8 mouse cellular contexts compared by ENCODE assay signal in genomic region chr5:113772450-113772895, GRCm38 (mm10). TPM values are rescaled to one million over a fixed set of nuclear protein-coding genes. Genes with fewer than 3 reads are reported as not detected.
DNase-seq lines count a peak whose midpoint lies in the region; ATAC-seq and TF ChIP-seq lines count a peak whose summit lies in the region.

Gene Sart3, minus strand, starts transcription at chr5:113772510.
Gene Iscu, plus strand, starts transcription at chr5:113772748.

- peak within 1 kb of the TSS; percentile 53 for H3K27ac ChIP-seq in ES-Bruce4 (ENCODE audit: insufficient read depth, low read length)
- peak within 1 kb of the TSS; percentile 98 for H3K27ac ChIP-seq in forebrain, embryonic 13.5 days
- peak within 1 kb of the TSS; percentile 92 for H3K27ac ChIP-seq in liver, postnatal 0 days (ENCODE audit: low read depth)
- H3K27ac ChIP-seq in neural tube, embryonic 14.5 days (ENCODE audit: low read depth, low read length): peak within 1 kb of the TSS; percentile 99

- H3K4me3 ChIP-seq in ES-Bruce4 (ENCODE audit: low read depth, low read length): peak within 1 kb of the TSS; percentile 100
- peak within 1 kb of the TSS; percentile 100 for H3K4me3 ChIP-seq in forebrain, embryonic 13.5 days
- H3K4me3 ChIP-seq in liver, postnatal 0 days (ENCODE audit: low read depth, low read length): peak within 1 kb of the TSS; percentile 88
- peak within 1 kb of the TSS; percentile 98 for H3K4me3 ChIP-seq in neural tube, embryonic 14.5 days (ENCODE audit: low read depth, low read length)

- TF ChIP-seq CTCF in ES-Bruce4 (IDR thresholded peaks at IDR 0.05; ENCODE audit: low read depth, low read length): no peak
- no peak for TF ChIP-seq CTCF in liver, postnatal 0 days (IDR thresholded peaks at IDR 0.05; ENCODE audit: low read depth)

- peak within 1 kb of the TSS; percentile 90 for H3K9ac ChIP-seq in ES-Bruce4 (ENCODE audit: low read depth, poor library complexity, severe bottlenecking)
- peak within 1 kb of the TSS; percentile 96 for H3K9ac ChIP-seq in forebrain, embryonic 13.5 days
- H3K9ac ChIP-seq in liver, postnatal 0 days (replicated peaks): peak within 1 kb of the TSS; percentile 93
- H3K9ac ChIP-seq in neural tube, embryonic 14.5 days (replicated peaks; ENCODE audit: low read depth, low read length): peak within 1 kb of the TSS; percentile 93

- H3K36me3 ChIP-seq in ES-Bruce4 (ENCODE audit: control insufficient read depth, insufficient read depth, low read length, poor library complexity, severe bottlenecking): peaks cover 8% of the 10 kb centered on the region; the same call in 1 of the 2 replicates
- peaks cover 49% of the 10 kb centered on the region for H3K36me3 ChIP-seq in forebrain, embryonic 13.5 days (ENCODE audit: poor library complexity, severe bottlenecking)
- peaks cover 31% of the 10 kb centered on the region for H3K36me3 ChIP-seq in liver, postnatal 0 days (replicated peaks; ENCODE audit: insufficient read depth, low read length)
- peaks cover 21% of the 10 kb centered on the region for H3K36me3 ChIP-seq in neural tube, embryonic 14.5 days (ENCODE audit: control insufficient read depth, insufficient read depth, low read length)

- H3K4me1 ChIP-seq in ES-Bruce4 (ENCODE audit: control insufficient read depth, insufficient read depth, low read length): no peaks in the 10 kb centered on the region
- peaks cover 36% of the 10 kb centered on the region for H3K4me1 ChIP-seq in forebrain, embryonic 13.5 days
- peaks cover 29% of the 10 kb centered on the region for H3K4me1 ChIP-seq in liver, postnatal 0 days (ENCODE audit: insufficient read depth)
- peaks cover 22% of the 10 kb centered on the region; the same call in 1 of the 2 replicates for H3K4me1 ChIP-seq in neural tube, embryonic 14.5 days (ENCODE audit: control insufficient read depth, insufficient read depth, low read length)

- peak; percentile 98 for TF ChIP-seq POLR2A in ES-Bruce4 (IDR thresholded peaks at IDR 0.05; ENCODE audit: insufficient read depth, low read length)

- ATAC-seq in cerebellum, adult (ENCODE audit: insufficient number of reproducible peaks, low FRiP score, low TSS enrichment): peak; percentile 71
- peak; percentile 90 for ATAC-seq in forebrain, embryonic 13.5 days
- ATAC-seq in liver, postnatal 0 days: peak; percentile 82
- peak; percentile 82 for ATAC-seq in neural tube, embryonic 14.5 days (ENCODE audit: low read depth)

- intact Hi-C loops in heart, postnatal 10 days (cut with DNase I): loop anchor here (2.0 to 5.0 kb wide), 3 partner anchors 72 to 182 kb away; no protein-coding TSS in a partner anchor

- WGBS in forebrain, embryonic 13.5 days: under 1% methylated on average over 49 of the region's 49 CpGs
- under 1% methylated on average over 49 of the region's 49 CpGs for WGBS in large intestine, adult 2 months
- under 1% methylated on average over 43 of the region's 49 CpGs for WGBS in liver, postnatal 0 days (ENCODE audit: insufficient replicate concordance)
- WGBS in neural tube, embryonic 14.5 days: under 1% methylated on average over 48 of the region's 49 CpGs

- no peaks in the 10 kb centered on the region for H3K27me3 ChIP-seq in ES-Bruce4 (ENCODE audit: control insufficient read depth, insufficient read depth, low read length, poor library complexity, severe bottlenecking)
- H3K27me3 ChIP-seq in forebrain, embryonic 13.5 days: no peaks in the 10 kb centered on the region
- no peaks in the 10 kb centered on the region for H3K27me3 ChIP-seq in liver, postnatal 0 days (ENCODE audit: insufficient read depth, low read length)
- no peaks in the 10 kb centered on the region for H3K27me3 ChIP-seq in neural tube, embryonic 14.5 days (ENCODE audit: control insufficient read depth, insufficient read depth, low read length)

- H3K4me2 ChIP-seq in forebrain, embryonic 13.5 days: peak within 1 kb of the TSS; percentile 98
- H3K4me2 ChIP-seq in liver, postnatal 0 days (ENCODE audit: low read depth, low read length): peak within 1 kb of the TSS; percentile 97
- H3K4me2 ChIP-seq in neural tube, embryonic 14.5 days (ENCODE audit: low read depth, low read length): peak within 1 kb of the TSS; percentile 85

- peak; percentile 53; the same call in 1 of the 2 replicates for TF ChIP-seq EP300 in ES-Bruce4 (IDR thresholded peaks at IDR 0.05; ENCODE audit: insufficient read depth, low read depth, low read length)
- TF ChIP-seq EP300 in liver, postnatal 0 days (IDR thresholded peaks at IDR 0.05; ENCODE audit: low read depth): no peak

- peak; percentile 96 for DNase-seq in heart, postnatal 10 days
- DNase-seq in large intestine, adult 2 months (ENCODE audit: low read depth, low spot score): peak; percentile 80
- DNase-seq in liver, postnatal 0 days: peak; percentile 96
- DNase-seq in testis, postnatal 10 days (ENCODE audit: low spot score): peak; percentile 98

- H3K9me3 ChIP-seq in ES-Bruce4 (replicated peaks; ENCODE audit: control insufficient read depth, insufficient read depth, low read length, poor library complexity, severe bottlenecking): no peaks in the 10 kb centered on the region
- H3K9me3 ChIP-seq in forebrain, embryonic 13.5 days (replicated peaks): no peaks in the 10 kb centered on the region
- no peaks in the 10 kb centered on the region for H3K9me3 ChIP-seq in liver, postnatal 0 days (ENCODE audit: low read length)
- H3K9me3 ChIP-seq in neural tube, embryonic 14.5 days (ENCODE audit: control insufficient read depth, low read length): no peaks in the 10 kb centered on the region

RNA-seq across cellular contexts. Expression of gene Sart3, which starts in this region (rescaled TPM):
- polyA plus RNA-seq in ES-Bruce4 (2011; ENCODE audit: insufficient read depth, insufficient read length, low read depth, missing spikeins): 45.0 and 49.0 TPM in 2 replicates
- 57.2 and 59.9 TPM in 2 replicates for polyA plus RNA-seq in forebrain, embryonic 13.5 days (2015; fragmentation: Nextera tagmentation; extraction: Ambion mirVana)
- 10 to 100 TPM; 19.6 to 20.5 TPM for total RNA-seq in heart, postnatal 10 days (2021)
- polyA plus RNA-seq in large intestine, adult 2 months (2012; rRNA removed): 14.6 and 20.7 TPM in 2 replicates
- 6.9 and 7.9 TPM in 2 replicates for polyA plus RNA-seq in liver, postnatal 0 days (2015; fragmentation: Nextera tagmentation; extraction: Ambion mirVana)
- polyA plus RNA-seq in neural tube, embryonic 14.5 days (2014; fragmentation: Nextera tagmentation; extraction: Ambion mirVana): 33.7 and 37.1 TPM in 2 replicates

RNA-seq across cellular contexts. Expression of gene Iscu, which starts in this region (rescaled TPM):
- 47.5 and 58.2 TPM in 2 replicates for polyA plus RNA-seq in ES-Bruce4 (2011; ENCODE audit: insufficient read depth, insufficient read length, low read depth, missing spikeins)
- 97.3 and 104 TPM in 2 replicates for polyA plus RNA-seq in forebrain, embryonic 13.5 days (2015; fragmentation: Nextera tagmentation; extraction: Ambion mirVana)
- total RNA-seq in heart, postnatal 10 days (2021): 100 to 1,000 TPM; 122 to 123 TPM
- polyA plus RNA-seq in large intestine, adult 2 months (2012; rRNA removed): 79.0 and 86.3 TPM in 2 replicates
- 109 TPM in 2 replicates for polyA plus RNA-seq in liver, postnatal 0 days (2015; fragmentation: Nextera tagmentation; extraction: Ambion mirVana)
- 79.5 and 91.3 TPM in 2 replicates for polyA plus RNA-seq in neural tube, embryonic 14.5 days (2014; fragmentation: Nextera tagmentation; extraction: Ambion mirVana)

Comparison
In these comparisons a context has a peak if more than half of its experiments do, and no peak if none do; other contexts are left out.
1. Peak in every context shown above with its lines: DNase-seq, ATAC-seq, H3K4me3 ChIP-seq and H3K27ac ChIP-seq.